Mouse (Mus musculus): ENCODE measurements around the gene Pknox2.

- TF ChIP-seq CTCF (IDR thresholded peaks at IDR 0.05; ENCODE audit: insufficient read depth, low read length) (no peak), POLR2A (IDR thresholded peaks at IDR 0.05; ENCODE audit: borderline replicate concordance, extremely low read depth, low read depth, low read length) (no peak)
Observed at GRCm38 (mm10) chr9:36876787-36877186, 270.4 kb downstream of the Pknox2 start.

Data from lung, adult 2 months (tissue).